Comparison of ENCODE assay signal across 26 mouse cellular contexts in the genomic region with DNA sequence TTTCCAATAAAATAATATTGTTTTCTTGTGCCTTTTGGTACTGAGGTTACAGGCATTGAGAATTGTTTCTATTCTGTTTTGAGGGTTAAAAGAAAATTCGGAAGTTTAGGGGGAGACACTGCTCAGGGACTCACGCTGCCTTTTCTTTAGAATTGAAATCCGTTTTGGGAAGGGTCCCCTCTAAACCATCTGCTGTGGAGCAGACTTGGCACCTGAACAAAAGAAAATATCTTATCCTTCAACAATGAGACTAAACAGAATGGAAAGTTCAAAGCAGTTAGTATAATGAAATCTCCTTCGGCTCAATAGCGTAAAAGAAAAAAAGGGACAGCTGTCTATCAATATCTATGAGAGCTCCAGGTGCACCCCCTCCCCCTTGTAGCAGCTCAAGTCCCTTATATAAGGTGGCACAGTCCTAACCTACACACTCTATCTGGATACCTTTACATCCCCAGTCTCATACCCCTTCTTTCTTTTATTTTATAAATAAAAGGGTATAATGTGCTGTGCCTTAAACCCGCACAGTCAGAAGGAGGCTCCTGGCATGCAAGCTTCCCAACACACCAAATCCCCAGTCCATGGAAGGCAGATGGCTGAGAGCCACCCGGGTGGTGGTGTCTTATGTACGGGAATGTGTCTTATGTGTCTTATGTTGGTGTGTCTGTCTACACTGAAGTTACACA. TPM values are rescaled to one million over a fixed set of nuclear protein-coding genes. Genes with fewer than 3 reads are reported as not detected.
A peak's percentile ranks its signal among the peaks of the same experiment; 100 is the strongest.
DNase-seq lines count a peak whose midpoint lies in the region; ATAC-seq and TF ChIP-seq lines count a peak whose summit lies in the region.
"Had no signal": no experiment of that assay in that cellular context is flagged by ENCODE, and none has a peak within 500 bp of the region (broad histone marks: within the 10 kb centered on the region; RNA-seq: fewer than 3 reads in every experiment).

No protein-coding gene starts in this region.

- WGBS in hindbrain, embryonic 14.5 days: 40% methylated on average over 8 of the region's 8 CpGs
- 50% methylated on average over 8 of the region's 8 CpGs for WGBS in hindbrain, embryonic 13.5 days
- WGBS in forebrain, embryonic 11.5 days: 41% methylated on average over 8 of the region's 8 CpGs
- WGBS in forebrain, embryonic 16.5 days: 24% methylated on average over 8 of the region's 8 CpGs
- WGBS in midbrain, embryonic 14.5 days: 10% methylated on average over 8 of the region's 8 CpGs

- H3K4me1 ChIP-seq in hindbrain, embryonic 14.5 days (replicated peaks; ENCODE audit: control insufficient read depth, insufficient read depth, low read length): no peaks in the 10 kb centered on the region
- H3K4me1 ChIP-seq in hindbrain, embryonic 13.5 days (replicated peaks): peaks cover under 1% of the 10 kb centered on the region
- H3K4me1 ChIP-seq in forebrain, embryonic 11.5 days (replicated peaks; ENCODE audit: control insufficient read depth, insufficient read depth, low read length): 0 out of 2 replicates have a peak, but pooled peaks cover 2% of the 10 kb centered on the region
- peaks cover 6% of the 10 kb centered on the region; the same call in 1 of the 2 replicates for H3K4me1 ChIP-seq in forebrain, embryonic 16.5 days (replicated peaks; ENCODE audit: control insufficient read depth, insufficient read depth, low read length)
- 0 out of 2 replicates have a peak, but pooled peaks cover 2% of the 10 kb centered on the region for H3K4me1 ChIP-seq in midbrain, embryonic 14.5 days (ENCODE audit: control insufficient read depth, insufficient read depth, low read length)
- H3K4me1 ChIP-seq: heart, embryonic 12.5 days; limb, embryonic 15.5 days; megakaryocyte, embryonic 14.5 days had no signal

- intact Hi-C loops in gastrocnemius, adult 2 months (cut with DNase I): no loop called here

- no peak for TF ChIP-seq CTCF in gastrocnemius, adult 2 months (IDR thresholded peaks at IDR 0.05)

- H3K9me3 ChIP-seq in hindbrain, embryonic 14.5 days (ENCODE audit: control insufficient read depth, low read length): no peaks in the 10 kb centered on the region
- H3K9me3 ChIP-seq in hindbrain, embryonic 13.5 days: no peaks in the 10 kb centered on the region
- no peaks in the 10 kb centered on the region for H3K9me3 ChIP-seq in forebrain, embryonic 11.5 days (ENCODE audit: control insufficient read depth, low read length)
- no peaks in the 10 kb centered on the region for H3K9me3 ChIP-seq in forebrain, embryonic 16.5 days (ENCODE audit: control insufficient read depth, low read length)
- no peaks in the 10 kb centered on the region for H3K9me3 ChIP-seq in midbrain, embryonic 14.5 days (ENCODE audit: control insufficient read depth, low read length)
- H3K9me3 ChIP-seq: embryonic facial prominence, embryonic 15.5 days; heart, embryonic 12.5 days; limb, embryonic 15.5 days; megakaryocyte, embryonic 14.5 days; neural tube, embryonic 15.5 days had no signal

- no peak overlapping the region for H3K4me2 ChIP-seq in hindbrain, embryonic 14.5 days (replicated peaks)
- H3K4me2 ChIP-seq in hindbrain, embryonic 13.5 days: no peak overlapping the region
- no peak overlapping the region for H3K4me2 ChIP-seq in forebrain, embryonic 11.5 days (ENCODE audit: low read depth, low read length, severe bottlenecking)
- no peak overlapping the region for H3K4me2 ChIP-seq in forebrain, embryonic 16.5 days (ENCODE audit: low read length)
- H3K4me2 ChIP-seq in midbrain, embryonic 14.5 days (ENCODE audit: low read length): no peak overlapping the region
- H3K4me2 ChIP-seq: embryonic facial prominence, embryonic 15.5 days; heart, embryonic 12.5 days; limb, embryonic 15.5 days; neural tube, embryonic 15.5 days had no signal

- peak; percentile 31; the same call in 1 of the 2 replicates for ATAC-seq in hindbrain, embryonic 14.5 days (ENCODE audit: low FRiP score)
- no peak; the same call in 1 of the 2 replicates for ATAC-seq in hindbrain, embryonic 13.5 days (ENCODE audit: low FRiP score)
- peak; percentile 71 for ATAC-seq in forebrain, embryonic 11.5 days (replicated peaks; ENCODE audit: low FRiP score)
- peak; percentile 62 for ATAC-seq in forebrain, embryonic 16.5 days
- peak; percentile 68 for ATAC-seq in midbrain, embryonic 14.5 days (ENCODE audit: low FRiP score, low TSS enrichment)

- no peaks in the 10 kb centered on the region for H3K36me3 ChIP-seq in hindbrain, embryonic 14.5 days (replicated peaks; ENCODE audit: control insufficient read depth, insufficient read depth)
- no peaks in the 10 kb centered on the region for H3K36me3 ChIP-seq in hindbrain, embryonic 13.5 days
- H3K36me3 ChIP-seq in forebrain, embryonic 11.5 days (ENCODE audit: control insufficient read depth, insufficient read depth, low read length): no peaks in the 10 kb centered on the region
- H3K36me3 ChIP-seq in forebrain, embryonic 16.5 days (ENCODE audit: control insufficient read depth, insufficient read depth): no peaks in the 10 kb centered on the region
- H3K36me3 ChIP-seq in midbrain, embryonic 14.5 days (ENCODE audit: control insufficient read depth, insufficient read depth, low read length): no peaks in the 10 kb centered on the region
- H3K36me3 ChIP-seq: embryonic facial prominence, embryonic 15.5 days; heart, embryonic 12.5 days; limb, embryonic 15.5 days; neural tube, embryonic 15.5 days had no signal

- H3K27ac ChIP-seq in hindbrain, embryonic 14.5 days: no peak overlapping the region
- H3K27ac ChIP-seq in hindbrain, embryonic 13.5 days: no peak overlapping the region
- H3K27ac ChIP-seq in forebrain, embryonic 11.5 days (ENCODE audit: low read depth, low read length): no peak overlapping the region
- H3K27ac ChIP-seq in forebrain, embryonic 16.5 days (ENCODE audit: low read length): no peak overlapping the region
- 0 out of 2 replicates have a peak overlapping the region, but pooled peaks have one; percentile 32 for H3K27ac ChIP-seq in midbrain, embryonic 14.5 days (replicated peaks; ENCODE audit: low read depth, low read length)
- no peak overlapping the region for H3K27ac ChIP-seq in gastrocnemius, adult 2 months
- H3K27ac ChIP-seq: embryonic facial prominence, embryonic 15.5 days; limb, embryonic 15.5 days; neural tube, embryonic 15.5 days had no signal

- H3K4me3 ChIP-seq in hindbrain, embryonic 14.5 days (replicated peaks; ENCODE audit: low read length): no peak overlapping the region
- no peak overlapping the region for H3K4me3 ChIP-seq in hindbrain, embryonic 13.5 days
- H3K4me3 ChIP-seq in forebrain, embryonic 11.5 days (ENCODE audit: low read depth, low read length): no peak overlapping the region
- no peak overlapping the region for H3K4me3 ChIP-seq in forebrain, embryonic 16.5 days (replicated peaks; ENCODE audit: low read length)
- no peak overlapping the region for H3K4me3 ChIP-seq in midbrain, embryonic 14.5 days (replicated peaks; ENCODE audit: low read depth, low read length)
- no peak overlapping the region for H3K4me3 ChIP-seq in gastrocnemius, adult 2 months
- H3K4me3 ChIP-seq: embryonic facial prominence, embryonic 15.5 days; heart, embryonic 12.5 days; limb, embryonic 15.5 days; neural tube, embryonic 15.5 days had no signal

- DNase-seq in hindbrain, embryonic 14.5 days (ENCODE audit: low spot score): no peak
- no peak for DNase-seq in forebrain, embryonic 11.5 days (ENCODE audit: low spot score)
- peak; percentile 62 for DNase-seq in midbrain, embryonic 14.5 days
- no peak for DNase-seq in gastrocnemius, adult 2 months
- no peak for DNase-seq in thymus, postnatal 10 days (ENCODE audit: low spot score in 2 of 2)
- DNase-seq: B cell, adult 2 months; kidney, adult 8-10 months; kidney, postnatal 14 days; lung, postnatal 14 days; right cerebral cortex, postnatal 14 days; thymus, adult 18-20 months had no signal

- no peaks in the 10 kb centered on the region for H3K27me3 ChIP-seq in hindbrain, embryonic 14.5 days (ENCODE audit: control insufficient read depth, insufficient read depth, low read length)
- H3K27me3 ChIP-seq in hindbrain, embryonic 13.5 days: no peaks in the 10 kb centered on the region
- no peaks in the 10 kb centered on the region for H3K27me3 ChIP-seq in forebrain, embryonic 11.5 days (ENCODE audit: control insufficient read depth, insufficient read depth, low read length)
- H3K27me3 ChIP-seq in forebrain, embryonic 16.5 days (replicated peaks; ENCODE audit: control insufficient read depth, insufficient read depth, low read length): no peaks in the 10 kb centered on the region
- H3K27me3 ChIP-seq in midbrain, embryonic 14.5 days (ENCODE audit: control insufficient read depth, insufficient read depth, low read length): no peaks in the 10 kb centered on the region
- H3K27me3 ChIP-seq: embryonic facial prominence, embryonic 15.5 days; heart, embryonic 12.5 days; limb, embryonic 15.5 days; neural tube, embryonic 15.5 days had no signal

- H3K9ac ChIP-seq in hindbrain, embryonic 14.5 days: no peak overlapping the region
- H3K9ac ChIP-seq in hindbrain, embryonic 13.5 days: no peak overlapping the region
- H3K9ac ChIP-seq in forebrain, embryonic 11.5 days (ENCODE audit: low read length): no peak overlapping the region
- H3K9ac ChIP-seq in forebrain, embryonic 16.5 days (replicated peaks; ENCODE audit: low read depth, low read length): no peak overlapping the region
- H3K9ac ChIP-seq in midbrain, embryonic 14.5 days (replicated peaks; ENCODE audit: low read length): no peak overlapping the region
- H3K9ac ChIP-seq: embryonic facial prominence, embryonic 15.5 days; heart, embryonic 12.5 days; limb, embryonic 15.5 days; neural tube, embryonic 15.5 days had no signal

RNA-seq across cellular contexts. Expression of a gene that starts 23.6 kb away (rescaled TPM):
- 0.76 and 0.93 TPM in 2 replicates for polyA plus RNA-seq in hindbrain, embryonic 14.5 days (2014; fragmentation: Nextera tagmentation; extraction: Ambion mirVana)
- 0.48 and 0.58 TPM in 2 replicates for polyA plus RNA-seq in hindbrain, embryonic 13.5 days (2015; fragmentation: Nextera tagmentation; extraction: Ambion mirVana)
- polyA plus RNA-seq in forebrain, embryonic 11.5 days (2014; fragmentation: Nextera tagmentation; extraction: Ambion mirVana): 0.20 and 1.1 TPM in 2 replicates
- 0.20 TPM in 1 of 2 replicates, not detected in the other for polyA plus RNA-seq in forebrain, embryonic 16.5 days (2015; fragmentation: Nextera tagmentation; extraction: Ambion mirVana)
- polyA plus RNA-seq in midbrain, embryonic 14.5 days (2014; fragmentation: Nextera tagmentation; extraction: Ambion mirVana): 0.19 and 1.6 TPM in 2 replicates
- not detected for total RNA-seq in gastrocnemius, adult 2 months (2021)
- total RNA-seq: heart, postnatal 25 days; layer of hippocampus, adult 8-10 months; left cerebral cortex, postnatal 36 days had no signal
- polyA plus RNA-seq: heart, embryonic 12.5 days had no signal

RNA-seq across cellular contexts. Expression of a gene that starts 27.1 kb away (rescaled TPM):
- not detected in 2 replicates for polyA plus RNA-seq in hindbrain, embryonic 14.5 days (2014; fragmentation: Nextera tagmentation; extraction: Ambion mirVana)
- not detected in 2 replicates for polyA plus RNA-seq in hindbrain, embryonic 13.5 days (2015; fragmentation: Nextera tagmentation; extraction: Ambion mirVana)
- not detected in 2 replicates for polyA plus RNA-seq in forebrain, embryonic 11.5 days (2014; fragmentation: Nextera tagmentation; extraction: Ambion mirVana)
- polyA plus RNA-seq in forebrain, embryonic 16.5 days (2015; fragmentation: Nextera tagmentation; extraction: Ambion mirVana): not detected in 2 replicates
- polyA plus RNA-seq in midbrain, embryonic 14.5 days (2014; fragmentation: Nextera tagmentation; extraction: Ambion mirVana): 0.12 TPM in 1 of 2 replicates, not detected in the other
- total RNA-seq in gastrocnemius, adult 2 months (2021): not detected
- total RNA-seq: gastrocnemius, postnatal 4 days; heart, postnatal 25 days; layer of hippocampus, adult 8-10 months; left cerebral cortex, postnatal 36 days had no signal
- polyA plus RNA-seq: embryonic facial prominence, embryonic 15.5 days; heart, embryonic 12.5 days; intestine, embryonic 14.5 days; limb, embryonic 15.5 days; liver, embryonic 16.5 days; stomach, embryonic 14.5 days; urinary bladder, adult 2 months had no signal
